Mouse (Mus musculus) hindbrain, embryonic 13.5 days (tissue): Measurements from ENCODE around the gene Gdf11. TPM values are rescaled to one million over a fixed set of nuclear protein-coding genes. Genes with fewer than 3 reads are reported as not detected.
A peak's percentile ranks its signal among the peaks of the same experiment; 100 is the strongest.

ENCODE experiments used
- ATAC-seq: fragments of 200-750 bp; cut with Nextera tagmentation; 2 replicates; pipeline ENCODE4 v1.8.0; 2017; ENCODE audit warnings: moderate TSS enrichment; ENCODE audit not compliant: low FRiP score
- H3K27ac ChIP-seq: fragments of 300-500 bp; sonication (generic); 2 replicates; pipeline ENCODE4 v1.5.1; 2015; ENCODE audit warnings: inconsistent platforms, mild to moderate bottlenecking, moderate library complexity
- H3K27me3 ChIP-seq: fragments of 300-500 bp; sonication (generic); 2 replicates; pipeline ENCODE4 v1.6.1; 2015; ENCODE audit warnings: mild to moderate bottlenecking, inconsistent platforms
- H3K36me3 ChIP-seq: fragments of 300-500 bp; sonication (generic); 2 replicates; pipeline ENCODE4 v1.6.1; 2015; ENCODE audit warnings: mild to moderate bottlenecking, inconsistent platforms
- H3K4me1 ChIP-seq: fragments of 300-500 bp; sonication (generic); replicated peaks from 2 replicates; pipeline ENCODE4 v1.6.1; 2015; ENCODE audit warnings: inconsistent platforms
- H3K4me2 ChIP-seq: fragments of 300-500 bp; sonication (generic); 2 replicates; pipeline ENCODE4 v1.6.1; 2015; ENCODE audit warnings: inconsistent platforms, mild to moderate bottlenecking, moderate library complexity
- H3K4me3 ChIP-seq: fragments of 300-500 bp; sonication (generic); 2 replicates; pipeline ENCODE4 v1.5.1; 2015; ENCODE audit warnings: mild to moderate bottlenecking, inconsistent platforms
- H3K9ac ChIP-seq: fragments of 300-500 bp; sonication (generic); 2 replicates; pipeline ENCODE4 v1.6.1; 2015; ENCODE audit warnings: mild to moderate bottlenecking, inconsistent platforms
- H3K9me3 ChIP-seq: fragments of 300-500 bp; sonication (generic); 2 replicates; pipeline ENCODE4 v1.6.1; 2016; ENCODE audit warnings: inconsistent platforms
- WGBS: fragments of 180-500 bp; shearing (Covaris S2); methylation state at CpG from one replicate; pipeline ENCODE4 v1.1.7; 2015; 5-methylcytosine and 5-hydroxymethylcytosine counted together
- polyA plus RNA-seq: library from polyadenylated mRNA; unstranded; fragments of >200 nt; fragmentation: Nextera tagmentation; extraction: Ambion mirVana; gene quantifications from 2 replicates; pipeline ENCODE4 v1.2.1, GENCODE M21; 2015

Gdf11 gene
- 10.2 and 10.3 TPM in 2 replicates for polyA plus RNA-seq

DNA sequence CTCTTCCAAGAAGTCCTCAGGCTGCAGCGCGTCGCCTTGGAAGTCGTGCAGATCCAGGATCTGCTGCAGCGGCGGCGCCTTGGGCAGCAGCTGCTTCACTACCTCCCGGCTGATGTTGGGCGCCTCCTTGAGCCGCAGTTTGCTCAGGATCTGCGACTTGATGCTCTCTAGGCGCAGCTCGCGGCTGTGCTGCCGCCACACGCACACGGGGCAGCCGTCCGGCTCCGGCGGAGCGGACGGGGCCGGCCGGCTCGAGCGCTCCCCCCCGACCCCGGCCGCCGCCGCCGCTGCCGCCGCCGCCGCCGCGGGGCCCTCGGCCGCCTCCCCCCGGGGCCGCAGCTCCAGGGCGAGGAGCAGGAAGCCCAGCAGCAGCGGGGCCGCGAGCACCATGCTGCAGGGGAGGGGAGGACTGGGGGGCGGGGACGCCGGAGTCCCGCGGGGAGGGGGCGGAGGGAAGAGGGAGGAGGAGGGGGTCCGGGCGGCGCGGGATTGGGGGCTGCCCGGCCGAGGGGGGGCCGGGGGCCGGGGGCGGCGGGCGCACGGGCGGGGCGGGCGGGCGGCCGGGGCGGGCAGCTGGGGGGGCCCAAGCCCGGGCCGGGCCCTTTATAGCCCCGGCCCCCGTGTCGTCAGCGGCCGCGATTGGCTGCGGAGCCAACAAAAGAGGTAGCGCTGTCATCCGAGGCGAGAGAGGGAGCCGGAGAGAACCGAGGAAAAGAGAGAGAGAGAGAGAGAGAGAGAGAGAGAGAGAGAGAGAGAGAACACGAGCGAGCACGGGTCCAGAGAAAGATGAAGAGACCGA is at the start of gene Gdf11:
Gene Gdf11, minus strand, starts transcription at position 423 of the 799 bp plus-strand sequence.
- WGBS = 1% methylated on average over 63 of the region's 89 CpGs
- peaks cover 16% of the 10 kb centered on the region for H3K27me3 ChIP-seq
- no peaks in the 10 kb centered on the region for H3K9me3 ChIP-seq
- H3K4me3 ChIP-seq = peak within 1 kb of the TSS; percentile 82
- peak within 1 kb of the TSS; percentile 91 for H3K4me2 ChIP-seq
- H3K36me3 ChIP-seq = peaks cover 16% of the 10 kb centered on the region
- peak within 1 kb of the TSS; percentile 88 for H3K9ac ChIP-seq
- peak within 1 kb of the TSS; percentile 97 for H3K27ac ChIP-seq
- H3K4me1 ChIP-seq = peaks cover 61% of the 10 kb centered on the region
- ATAC-seq = peak; percentile 88

GRCm38 (mm10) chr10:128940475-128941061 is 49.0 kb upstream of the Gdf11 start:
- Histone ChIP-seq H3K9me3 (no peaks in the 10 kb centered on the region), H3K36me3 (no peaks in the 10 kb centered on the region), H3K4me2 (no peak overlapping the region), H3K4me3 (no peak overlapping the region), H3K27me3 (peaks cover 17% of the 10 kb centered on the region), H3K27ac (no peak overlapping the region), H3K4me1 (no peaks in the 10 kb centered on the region), H3K9ac (no peak overlapping the region)
- ATAC-seq = no peak
- 86% methylated on average over 10 of the region's 10 CpGs for WGBS

DNA sequence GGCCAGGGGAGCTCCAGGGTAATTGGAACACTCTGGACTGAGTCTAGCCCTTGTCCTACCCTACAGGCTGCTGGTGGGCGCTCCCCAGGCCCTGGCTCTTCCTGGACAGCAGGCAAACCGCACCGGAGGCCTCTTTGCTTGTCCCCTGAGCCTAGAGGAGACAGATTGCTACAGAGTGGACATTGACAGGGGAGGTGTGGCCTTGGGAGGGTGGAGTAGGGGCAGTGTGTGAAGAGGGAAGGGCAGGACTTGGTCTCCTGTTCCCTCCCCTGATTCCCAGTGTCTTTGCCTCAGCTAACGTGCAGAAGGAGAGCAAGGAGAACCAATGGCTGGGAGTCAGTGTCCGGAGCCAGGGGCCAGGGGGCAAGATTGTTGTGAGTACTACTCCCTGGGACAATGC is 47.5 kb upstream of the Gdf11 start:
- Histone ChIP-seq H3K4me1 (peaks cover 7% of the 10 kb centered on the region), H3K4me3 (no peak overlapping the region), H3K27ac (no peak overlapping the region), H3K9ac (no peak overlapping the region), H3K36me3 (no peaks in the 10 kb centered on the region), H3K9me3 (no peaks in the 10 kb centered on the region), H3K4me2 (no peak overlapping the region), H3K27me3 (peaks cover 30% of the 10 kb centered on the region)
- 62% methylated on average over 5 of the region's 5 CpGs for WGBS
- ATAC-seq = no peak

DNA sequence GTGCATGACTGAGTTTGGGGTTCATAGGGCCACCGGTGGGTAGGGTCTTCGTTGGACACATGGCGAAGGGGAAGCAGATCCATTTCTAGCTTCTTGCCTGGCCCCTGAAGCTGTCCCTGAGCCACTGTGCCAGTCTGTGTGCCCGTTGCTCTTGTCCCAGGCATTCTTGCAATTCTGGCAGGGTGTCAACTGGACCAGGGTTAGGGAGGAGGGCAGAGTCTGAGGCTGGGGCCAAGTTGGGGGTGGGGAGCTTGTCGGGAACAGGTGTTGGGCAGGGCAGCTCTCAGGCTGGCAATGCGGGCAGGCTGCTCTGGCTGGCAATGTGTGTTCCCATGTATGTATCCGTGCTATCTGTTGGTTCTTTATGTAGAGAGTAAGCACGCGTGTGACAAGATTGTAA is 46.9 kb upstream of the Gdf11 start:
- Histone ChIP-seq H3K4me3 (no peak overlapping the region), H3K36me3 (no peaks in the 10 kb centered on the region), H3K4me1 (peaks cover 12% of the 10 kb centered on the region), H3K27ac (no peak overlapping the region), H3K9me3 (no peaks in the 10 kb centered on the region), H3K9ac (no peak overlapping the region), H3K27me3 (peaks cover 34% of the 10 kb centered on the region), H3K4me2 (no peak overlapping the region)
- ATAC-seq = no peak
- 87% methylated on average over 9 of the region's 9 CpGs for WGBS

DNA sequence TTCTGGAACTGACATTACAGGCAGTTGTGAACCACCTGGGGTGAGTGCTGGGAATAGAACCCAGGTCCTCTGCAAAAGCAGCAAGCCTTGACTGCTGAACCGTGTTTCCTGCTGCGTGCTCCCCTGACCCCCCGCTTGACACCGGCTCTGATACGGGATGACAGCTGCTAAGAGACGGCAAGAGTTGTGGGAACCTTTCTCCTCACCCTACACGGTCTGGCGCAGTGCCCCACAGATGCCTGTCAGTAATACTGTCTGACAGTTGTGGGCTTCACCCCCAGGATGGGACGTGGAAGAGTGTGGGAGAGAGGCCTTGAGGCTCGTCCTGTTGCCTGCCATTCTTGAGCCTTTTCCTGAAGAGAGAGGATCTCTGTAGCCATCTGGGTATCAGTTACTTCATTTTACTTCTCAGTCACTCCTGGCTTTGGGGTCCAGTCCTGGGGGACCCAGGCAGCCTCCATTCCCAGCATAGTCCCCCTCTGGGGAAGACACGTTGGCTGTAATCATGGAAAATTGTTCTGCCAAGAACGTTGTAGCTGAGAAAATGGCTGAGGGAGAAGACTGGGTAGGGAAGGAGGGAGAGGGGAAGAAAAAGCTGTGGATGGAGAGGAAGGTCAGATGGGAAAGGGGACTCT is 46.4 kb upstream of the Gdf11 start:
- H3K4me2 ChIP-seq = no peak overlapping the region
- 79% methylated on average over 12 of the region's 12 CpGs for WGBS
- no peaks in the 10 kb centered on the region for H3K9me3 ChIP-seq
- no peak overlapping the region for H3K27ac ChIP-seq
- peaks cover 16% of the 10 kb centered on the region for H3K4me1 ChIP-seq
- H3K36me3 ChIP-seq = no peaks in the 10 kb centered on the region
- no peak overlapping the region for H3K4me3 ChIP-seq
- no peak overlapping the region for H3K9ac ChIP-seq
- no peak for ATAC-seq
- H3K27me3 ChIP-seq = peaks cover 40% of the 10 kb centered on the region

GRCm38 (mm10) chr10:128935826-128936440 is 44.4 kb upstream of the Gdf11 start:
- H3K9me3 ChIP-seq = no peaks in the 10 kb centered on the region
- no peak for ATAC-seq
- H3K4me1 ChIP-seq = peaks cover 16% of the 10 kb centered on the region
- H3K36me3 ChIP-seq = no peaks in the 10 kb centered on the region
- no peak overlapping the region for H3K9ac ChIP-seq
- WGBS = 71% methylated on average over 8 of the region's 8 CpGs
- peaks cover 59% of the 10 kb centered on the region for H3K27me3 ChIP-seq
- peak overlapping the region; percentile 22 for H3K4me2 ChIP-seq
- H3K4me3 ChIP-seq = no peak overlapping the region
- no peak overlapping the region for H3K27ac ChIP-seq

DNA sequence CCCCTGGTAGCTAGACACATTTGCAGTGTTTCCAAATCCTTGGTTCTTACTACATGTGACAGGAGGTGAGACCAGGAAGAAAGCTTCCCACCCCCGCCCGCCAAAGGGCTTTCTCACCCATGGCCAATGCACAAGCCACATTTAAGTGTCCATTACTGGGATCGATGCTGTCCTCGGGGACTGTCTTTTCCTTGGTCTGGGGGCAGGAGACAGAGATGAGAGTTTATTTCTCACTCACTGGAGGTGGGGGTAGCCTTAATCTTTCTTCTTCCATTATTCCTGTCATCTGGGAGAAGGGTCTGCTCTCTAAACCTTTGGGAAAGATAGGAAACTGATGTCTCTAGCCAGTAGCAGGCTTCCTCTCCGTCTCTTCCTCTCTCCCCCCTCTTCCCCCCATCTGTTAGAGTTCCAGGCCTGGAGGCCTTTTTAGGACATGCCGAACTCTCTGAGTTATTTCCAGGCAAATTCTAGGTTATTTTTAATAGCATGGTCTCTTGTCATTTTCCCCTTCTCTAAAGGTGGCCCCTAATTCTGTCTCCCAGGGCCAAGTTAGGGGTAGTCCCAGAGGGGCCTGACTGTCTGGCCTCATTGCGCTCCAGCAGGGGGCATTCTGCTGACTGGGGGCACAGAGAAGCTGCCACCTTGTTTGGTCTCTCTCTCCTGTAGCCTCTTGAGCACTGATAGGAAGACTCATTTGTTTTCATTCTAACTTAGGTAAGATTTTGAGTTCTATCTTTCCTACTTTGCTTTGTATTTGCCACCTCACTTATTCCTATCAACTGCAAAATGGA is 43.7 kb upstream of the Gdf11 start:
- H3K9ac ChIP-seq = no peak overlapping the region
- H3K36me3 ChIP-seq = no peaks in the 10 kb centered on the region
- peak overlapping the region; percentile 47; the same call in 1 of the 2 replicates for H3K4me3 ChIP-seq
- H3K4me2 ChIP-seq = peak overlapping the region; percentile 78; the same call in 1 of the 2 replicates
- H3K27me3 ChIP-seq = peaks cover 66% of the 10 kb centered on the region
- H3K9me3 ChIP-seq = no peaks in the 10 kb centered on the region
- WGBS = 66% methylated on average over 7 of the region's 7 CpGs
- no peak overlapping the region for H3K27ac ChIP-seq
- no peak for ATAC-seq
- peaks cover 16% of the 10 kb centered on the region for H3K4me1 ChIP-seq

DNA sequence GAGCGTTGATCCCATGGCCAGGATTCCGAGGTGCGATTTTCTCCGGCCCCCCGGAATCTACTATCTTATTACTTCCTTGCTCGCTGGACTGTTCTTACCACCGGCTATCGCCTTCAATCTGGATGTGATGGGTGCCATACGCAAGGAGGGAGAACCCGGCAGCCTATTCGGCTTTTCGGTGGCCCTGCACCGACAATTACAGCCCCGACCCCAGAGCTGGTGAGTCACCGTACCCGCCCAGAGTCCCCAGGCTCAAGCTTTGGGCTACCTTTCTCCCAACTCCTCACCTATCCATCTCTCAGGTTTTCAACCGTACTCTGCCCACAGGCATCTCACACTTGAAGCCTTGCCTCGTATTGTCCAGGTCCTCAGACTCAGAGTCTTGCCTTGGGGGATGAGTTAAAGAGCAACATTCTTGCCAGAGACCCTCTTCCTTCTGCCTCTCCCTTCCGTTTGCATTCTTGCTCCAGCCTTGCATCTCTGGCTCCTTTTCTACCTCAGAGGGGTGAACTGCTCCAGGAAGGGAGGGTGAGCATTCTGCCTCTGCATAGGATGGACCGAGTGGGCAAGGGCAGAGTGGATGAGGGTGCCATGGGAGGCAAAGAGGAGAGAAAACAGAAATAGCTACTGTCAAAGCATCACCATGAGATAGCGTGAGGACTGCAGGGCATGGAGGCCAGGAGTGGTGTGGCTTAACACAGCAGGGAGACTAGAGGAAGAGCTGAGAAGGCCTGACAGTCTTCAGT is 42.6 kb upstream of the Gdf11 start:
- H3K4me2 ChIP-seq = peak overlapping the region; percentile 78
- peak overlapping the region; percentile 47 for H3K4me3 ChIP-seq
- no peaks in the 10 kb centered on the region for H3K9me3 ChIP-seq
- peak overlapping the region; percentile 9; the same call in 1 of the 2 replicates for H3K27ac ChIP-seq
- 0 out of 2 replicates have a peak, but pooled peaks have one; percentile 7 for ATAC-seq
- 3% methylated on average over 21 of the region's 21 CpGs for WGBS
- no peaks in the 10 kb centered on the region for H3K36me3 ChIP-seq
- peak overlapping the region; percentile 64 for H3K9ac ChIP-seq
- peaks cover 74% of the 10 kb centered on the region for H3K27me3 ChIP-seq
- peaks cover 16% of the 10 kb centered on the region for H3K4me1 ChIP-seq

- peaks cover 19% of the 10 kb centered on the region for H3K4me1 ChIP-seq
- peak within 1 kb of the TSS; percentile 64 for H3K9ac ChIP-seq
- ATAC-seq = peak; percentile 55
- H3K4me2 ChIP-seq = peak within 1 kb of the TSS; percentile 78
- WGBS = 1% methylated on average over 25 of the region's 26 CpGs
- H3K36me3 ChIP-seq = no peaks in the 10 kb centered on the region
- peak within 1 kb of the TSS; percentile 9; the same call in 1 of the 2 replicates for H3K27ac ChIP-seq
- H3K9me3 ChIP-seq = no peaks in the 10 kb centered on the region
- peaks cover 80% of the 10 kb centered on the region for H3K27me3 ChIP-seq
- peak within 1 kb of the TSS; percentile 47 for H3K4me3 ChIP-seq
These were observed 42.1 kb upstream of the Gdf11 start, which contains the start of gene Itga7 for GRCm38 (mm10) chr10:128933574-128933973. Gene Itga7, plus strand, starts transcription at chr10:128933818.

GRCm38 (mm10) chr10:128931441-128931840 is 39.9 kb upstream of the Gdf11 start:
- H3K27ac ChIP-seq = no peak overlapping the region
- peaks cover 94% of the 10 kb centered on the region for H3K27me3 ChIP-seq

More at GRCm38 (mm10) chr10:128931441-128931840, 39.9 kb upstream of the Gdf11 start:
- no peak for ATAC-seq
- H3K9me3 ChIP-seq = no peaks in the 10 kb centered on the region
- no peak overlapping the region for H3K4me3 ChIP-seq
- 98% methylated on average over 2 of the region's 2 CpGs for WGBS
- H3K36me3 ChIP-seq = no peaks in the 10 kb centered on the region
- H3K4me1 ChIP-seq = peaks cover 24% of the 10 kb centered on the region
- no peak overlapping the region for H3K9ac ChIP-seq
- H3K4me2 ChIP-seq = no peak overlapping the region
